Comparison of ENCODE assay signal across 8 mouse cellular contexts in the genomic region with DNA sequence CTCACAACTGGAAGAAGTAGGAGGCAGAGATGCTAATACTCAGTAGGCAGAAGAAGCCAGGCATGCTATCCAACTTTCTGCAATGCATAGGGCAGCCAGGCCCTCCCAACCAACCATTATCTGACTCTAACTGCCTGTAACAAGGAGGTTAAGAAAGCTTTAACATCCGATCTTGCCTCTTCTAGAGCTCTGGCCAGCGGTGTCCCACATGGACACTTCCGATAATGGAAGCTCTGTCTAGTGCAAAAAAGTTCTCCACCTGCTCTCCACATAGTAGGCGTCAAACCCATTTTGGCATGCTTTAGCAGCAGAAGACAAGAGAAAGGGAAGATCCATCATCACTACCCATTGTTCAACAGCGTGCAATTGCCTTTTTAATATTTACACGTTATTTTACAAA. TPM values are rescaled to one million over a fixed set of nuclear protein-coding genes. Genes with fewer than 3 reads are reported as not detected.
DNase-seq lines count a peak whose midpoint lies in the region; ATAC-seq lines count a peak whose summit lies in the region.

No protein-coding gene starts in this region.

- peaks cover 50% of the 10 kb centered on the region for H3K36me3 ChIP-seq in heart, embryonic 14.5 days (ENCODE audit: control insufficient read depth, insufficient read depth, low read length)
- H3K36me3 ChIP-seq in hindbrain, embryonic 13.5 days, result peaks cover 38% of the 10 kb centered on the region
- H3K36me3 ChIP-seq in midbrain, embryonic 13.5 days, result peaks cover 35% of the 10 kb centered on the region

- H3K27me3 ChIP-seq in heart, embryonic 14.5 days (ENCODE audit: control insufficient read depth, insufficient read depth, low read length), result no peaks in the 10 kb centered on the region
- no peaks in the 10 kb centered on the region for H3K27me3 ChIP-seq in hindbrain, embryonic 13.5 days
- H3K27me3 ChIP-seq in midbrain, embryonic 13.5 days, result no peaks in the 10 kb centered on the region

- H3K4me2 ChIP-seq in heart, embryonic 14.5 days (ENCODE audit: low read length), result peak overlapping the region; percentile 85
- H3K4me2 ChIP-seq in hindbrain, embryonic 13.5 days, result peak overlapping the region; percentile 94
- peak overlapping the region; percentile 97 for H3K4me2 ChIP-seq in midbrain, embryonic 13.5 days (replicated peaks)

- peak overlapping the region in 1 of 2 experiments; percentile 75; a peak in 2 of 4 replicates for H3K27ac ChIP-seq in heart, embryonic 14.5 days (replicated peaks in 1 of 2; ENCODE audit: control insufficient read depth in 1 of 2, insufficient read depth in 1 of 2, low read depth in 2 of 2, low read length in 2 of 2)
- H3K27ac ChIP-seq in hindbrain, embryonic 13.5 days, result no peak overlapping the region; the same call in 1 of the 2 replicates
- no peak overlapping the region for H3K27ac ChIP-seq in midbrain, embryonic 13.5 days

- peak overlapping the region; percentile 95 for H3K9ac ChIP-seq in heart, embryonic 14.5 days (ENCODE audit: low read length)
- H3K9ac ChIP-seq in hindbrain, embryonic 13.5 days, result peak overlapping the region; percentile 99
- peak overlapping the region; percentile 99 for H3K9ac ChIP-seq in midbrain, embryonic 13.5 days (replicated peaks)

- no peak for DNase-seq in heart, postnatal 4 days
- DNase-seq in MN1 (ENCODE audit: low spot score), result peak; percentile 37
- no peak for DNase-seq in cerebellum, postnatal 36 days
- no peak for DNase-seq in layer of hippocampus, adult 9-10 months (ENCODE audit: low spot score)
- no peak for DNase-seq in layer of hippocampus, adult 8-10 months (ENCODE audit: low spot score in 2 of 2)

- H3K4me1 ChIP-seq in heart, embryonic 14.5 days (ENCODE audit: control insufficient read depth in 2 of 2, insufficient read depth in 2 of 2, low read length in 2 of 2), result peaks cover 6 to 53% of the 10 kb centered on the region in 2 experiments
- H3K4me1 ChIP-seq in hindbrain, embryonic 13.5 days (replicated peaks), result peaks cover 62% of the 10 kb centered on the region
- peaks cover 49% of the 10 kb centered on the region for H3K4me1 ChIP-seq in midbrain, embryonic 13.5 days (replicated peaks)

- no peaks in the 10 kb centered on the region for H3K9me3 ChIP-seq in heart, embryonic 14.5 days (ENCODE audit: control insufficient read depth, low read length)
- no peaks in the 10 kb centered on the region for H3K9me3 ChIP-seq in hindbrain, embryonic 13.5 days
- no peaks in the 10 kb centered on the region for H3K9me3 ChIP-seq in midbrain, embryonic 13.5 days

- peak overlapping the region; percentile 96 to 99 for H3K4me3 ChIP-seq in heart, embryonic 14.5 days (ENCODE audit: control insufficient read depth in 1 of 2, insufficient read depth in 1 of 2, low read depth in 1 of 2, low read length in 2 of 2)
- peak overlapping the region; percentile 75 for H3K4me3 ChIP-seq in hindbrain, embryonic 13.5 days
- peak overlapping the region; percentile 99 for H3K4me3 ChIP-seq in midbrain, embryonic 13.5 days (replicated peaks)

- no peak for ATAC-seq in heart, embryonic 14.5 days (ENCODE audit: insufficient number of reproducible peaks, insufficient read depth, low FRiP score, low read depth)
- no peak for ATAC-seq in hindbrain, embryonic 13.5 days (ENCODE audit: low FRiP score)
- no peak for ATAC-seq in midbrain, embryonic 13.5 days

- WGBS in heart, embryonic 14.5 days, result 1% methylated on average over 6 of the region's 6 CpGs
- 3% methylated on average over 6 of the region's 6 CpGs for WGBS in hindbrain, embryonic 13.5 days
- WGBS in midbrain, embryonic 13.5 days, result 6% methylated on average over 6 of the region's 6 CpGs

RNA-seq across cellular contexts. Expression of gene Ccl25, which starts 1.1 kb away (rescaled TPM):
- 9.6 and 9.9 TPM in 2 replicates for polyA plus RNA-seq in heart, embryonic 14.5 days (2014; fragmentation: Nextera tagmentation; extraction: Ambion mirVana)
- 10 to 100 TPM in 1 of 2 experiments, 1 to 10 TPM in 1; 8.2 to 10.3 TPM for total RNA-seq in heart, postnatal 4 days (2021)
- polyA plus RNA-seq in hindbrain, embryonic 13.5 days (2015; fragmentation: Nextera tagmentation; extraction: Ambion mirVana), result 22.3 and 24.9 TPM in 2 replicates
- 20.0 and 23.2 TPM in 2 replicates for polyA plus RNA-seq in midbrain, embryonic 13.5 days (2015; fragmentation: Nextera tagmentation; extraction: Ambion mirVana)
- 10 to 100 TPM; 21.2 to 31.6 (median 24.3) TPM for total RNA-seq in layer of hippocampus, adult 8-10 months (2022)

RNA-seq across cellular contexts. Expression of gene Elavl1, which starts 1.3 kb away (rescaled TPM):
- polyA plus RNA-seq in heart, embryonic 14.5 days (2014; fragmentation: Nextera tagmentation; extraction: Ambion mirVana), result 173 and 174 TPM in 2 replicates
- 10 to 100 TPM; 95.8 to 96.1 TPM for total RNA-seq in heart, postnatal 4 days (2021)
- polyA plus RNA-seq in hindbrain, embryonic 13.5 days (2015; fragmentation: Nextera tagmentation; extraction: Ambion mirVana), result 121 and 127 TPM in 2 replicates
- 152 and 163 TPM in 2 replicates for polyA plus RNA-seq in midbrain, embryonic 13.5 days (2015; fragmentation: Nextera tagmentation; extraction: Ambion mirVana)
- 10 to 100 TPM; 69.3 to 80.9 (median 76.7) TPM for total RNA-seq in layer of hippocampus, adult 8-10 months (2022)

RNA-seq across cellular contexts. Expression of gene Timm44, which starts 48.2 kb away (rescaled TPM):
- polyA plus RNA-seq in heart, embryonic 14.5 days (2014; fragmentation: Nextera tagmentation; extraction: Ambion mirVana), result 77.6 and 85.0 TPM in 2 replicates
- total RNA-seq in heart, postnatal 4 days (2021), result 100 to 1,000 TPM; 107 to 112 TPM
- polyA plus RNA-seq in hindbrain, embryonic 13.5 days (2015; fragmentation: Nextera tagmentation; extraction: Ambion mirVana), result 41.5 and 42.6 TPM in 2 replicates
- polyA plus RNA-seq in midbrain, embryonic 13.5 days (2015; fragmentation: Nextera tagmentation; extraction: Ambion mirVana), result 44.5 and 45.1 TPM in 2 replicates
- total RNA-seq in layer of hippocampus, adult 8-10 months (2022), result 10 to 100 TPM; 65.1 to 80.9 (median 70.8) TPM
